Mouse (Mus musculus) embryonic facial prominence, embryonic 14.5 days (tissue): Measurements from ENCODE around the gene Spred1. TPM values are rescaled to one million over a fixed set of nuclear protein-coding genes. Genes with fewer than 3 reads are reported as not detected.

Source experiments
- ATAC-seq: fragments of 200-750 bp; cut with Nextera tagmentation; 2 replicates; pipeline ENCODE4 v1.8.0; 2017; ENCODE audit warnings: low read depth, moderate number of reproducible peaks, moderate TSS enrichment
- DNase-seq: peaks from one replicate; pipeline ENCODE4 v3.0.0-alpha.2; 2015; ENCODE audit warnings: low spot score
- H3K27ac ChIP-seq: fragments of 300-500 bp; sonication (generic); replicated peaks from 2 replicates; pipeline ENCODE4 v1.5.1; 2014; ENCODE audit warnings: low read depth, mild to moderate bottlenecking, low read length, moderate library complexity
- H3K27me3 ChIP-seq: fragments of 300-500 bp; sonication (generic); replicated peaks from 2 replicates; pipeline ENCODE4 v1.6.1; 2014; ENCODE audit warnings: low read length; ENCODE audit not compliant: control insufficient read depth, insufficient read depth
- H3K36me3 ChIP-seq: fragments of 300-500 bp; sonication (generic); 2 replicates; pipeline ENCODE4 v1.6.1; 2014; ENCODE audit warnings: low read length, mixed read lengths; ENCODE audit not compliant: control insufficient read depth, insufficient read depth
- H3K4me1 ChIP-seq: fragments of 300-500 bp; sonication (generic); 2 replicates; pipeline ENCODE4 v1.6.1; 2014; ENCODE audit warnings: antibody characterized with exemption, low read length; ENCODE audit not compliant: control insufficient read depth, insufficient read depth
- H3K4me2 ChIP-seq: fragments of 300-500 bp; sonication (generic); 2 replicates; pipeline ENCODE4 v1.6.1; 2014; ENCODE audit warnings: low read depth, mild to moderate bottlenecking, low read length, moderate library complexity, mixed read lengths
- H3K4me3 ChIP-seq: fragments of 300-500 bp; sonication (generic); 2 replicates; pipeline ENCODE4 v1.5.1; 2014; ENCODE audit warnings: low read depth, mild to moderate bottlenecking, low read length
- H3K9ac ChIP-seq: fragments of 300-500 bp; sonication (generic); 2 replicates; pipeline ENCODE4 v1.6.1; 2014; ENCODE audit warnings: low read depth, mild to moderate bottlenecking, low read length, moderate library complexity, mixed read lengths
- H3K9me3 ChIP-seq: fragments of 300-500 bp; sonication (generic); 2 replicates; pipeline ENCODE4 v1.6.1; 2016; ENCODE audit warnings: low read length; ENCODE audit not compliant: control insufficient read depth
- WGBS: fragments of 180-500 bp; shearing (Covaris S2); extraction: QIAGEN DNeasy Blood & Tissue Kit; methylation state at CpG from one replicate; pipeline ENCODE4 v1.1.7; 2014; 5-methylcytosine and 5-hydroxymethylcytosine counted together
- polyA plus RNA-seq: library from polyadenylated mRNA; unstranded; fragments of >200 nt; fragmentation: Nextera tagmentation; extraction: Ambion mirVana; gene quantifications from 2 replicates; pipeline ENCODE4 v1.2.1, GENCODE M21; 2014

The Spred1 gene
- polyA plus RNA-seq, 1 experiment from 2014 or later, result 27.5 TPM

- Histone ChIP-seq H3K36me3 (no peaks in the 10 kb centered on the region), H3K9ac (no peak overlapping the region), H3K4me2 (no peak overlapping the region), H3K27ac (no peak overlapping the region), H3K4me3 (no peak overlapping the region), H3K9me3 (no peaks in the 10 kb centered on the region), H3K27me3 (no peaks in the 10 kb centered on the region), H3K4me1 (no peaks in the 10 kb centered on the region)
- DNase-seq (no peak), ATAC-seq (no peak)
- WGBS, result 84% methylated on average over 6 of the region's 6 CpGs
Observed at GRCm38 (mm10) chr2:117110355-117110866, 10.8 kb upstream of the Spred1 start.

- H3K27me3 ChIP-seq, result no peaks in the 10 kb centered on the region
- H3K27ac ChIP-seq, result no peak overlapping the region
- H3K4me1 ChIP-seq, result no peaks in the 10 kb centered on the region
- no peak overlapping the region for H3K4me3 ChIP-seq
- H3K36me3 ChIP-seq, result no peaks in the 10 kb centered on the region
- H3K9ac ChIP-seq, result no peak overlapping the region
- 80% methylated on average over 2 of the region's 2 CpGs for WGBS
- no peak for ATAC-seq
- no peak for DNase-seq
- H3K4me2 ChIP-seq, result no peak overlapping the region
- H3K9me3 ChIP-seq, result no peaks in the 10 kb centered on the region
Observed at GRCm38 (mm10) chr2:117113262-117113661, 7.9 kb upstream of the Spred1 start.

- no peak overlapping the region for H3K4me3 ChIP-seq
- no peaks in the 10 kb centered on the region for H3K9me3 ChIP-seq
- H3K36me3 ChIP-seq, result no peaks in the 10 kb centered on the region
- H3K4me2 ChIP-seq, result no peak overlapping the region
- no peaks in the 10 kb centered on the region; the same call in 1 of the 2 replicates for H3K4me1 ChIP-seq
- 48% methylated on average over 4 of the region's 4 CpGs for WGBS
- no peaks in the 10 kb centered on the region for H3K27me3 ChIP-seq
- peak; percentile 40 for DNase-seq
- ATAC-seq, result no peak
- no peak overlapping the region for H3K9ac ChIP-seq
- no peak overlapping the region for H3K27ac ChIP-seq
Observed at GRCm38 (mm10) chr2:117113762-117114161, 7.4 kb upstream of the Spred1 start.

GRCm38 (mm10) chr2:117118516-117118915 lies 2.7 kb upstream of the Spred1 start:
- peaks cover 6% of the 10 kb centered on the region for H3K4me1 ChIP-seq
- 58% methylated on average over 2 of the region's 2 CpGs for WGBS
- H3K9me3 ChIP-seq, result no peaks in the 10 kb centered on the region
- no peak overlapping the region for H3K4me3 ChIP-seq
- H3K27ac ChIP-seq, result no peak overlapping the region
- H3K9ac ChIP-seq, result no peak overlapping the region
- H3K27me3 ChIP-seq, result no peaks in the 10 kb centered on the region
- DNase-seq (no peak), ATAC-seq (no peak)
- H3K36me3 ChIP-seq, result no peaks in the 10 kb centered on the region
- H3K4me2 ChIP-seq, result no peak overlapping the region

- Histone ChIP-seq H3K4me3 (peak overlapping the region; percentile 94), H3K27ac (peak overlapping the region; percentile 100), H3K9me3 (no peaks in the 10 kb centered on the region), H3K4me1 (peaks cover 14% of the 10 kb centered on the region), H3K4me2 (peak overlapping the region; percentile 76), H3K9ac (peak overlapping the region; percentile 99), H3K27me3 (no peaks in the 10 kb centered on the region), H3K36me3 (no peaks in the 10 kb centered on the region)
- DNase-seq (peak; percentile 93), ATAC-seq (peak; percentile 48)
- WGBS, result 5% methylated on average over 30 of the region's 30 CpGs
Observed at GRCm38 (mm10) chr2:117119291-117120245, 1.6 kb upstream of the Spred1 start.

GRCm38 (mm10) chr2:117120246-117121211 lies 645 bp upstream of the Spred1 start:
- Histone ChIP-seq H3K4me3 (peak overlapping the region; percentile 94), H3K9me3 (no peaks in the 10 kb centered on the region), H3K36me3 (no peaks in the 10 kb centered on the region), H3K4me1 (peaks cover 17% of the 10 kb centered on the region), H3K27me3 (no peaks in the 10 kb centered on the region), H3K4me2 (peak overlapping the region; percentile 76), H3K27ac (peak overlapping the region; percentile 100), H3K9ac (peak overlapping the region; percentile 99)
- DNase-seq, result peak; percentile 98
- ATAC-seq, result peak; percentile 78
- 0% methylated on average over 65 of the region's 101 CpGs for WGBS

- Histone ChIP-seq H3K4me2 (peak overlapping the region; percentile 76), H3K4me3 (peak overlapping the region; percentile 94), H3K9ac (peak overlapping the region; percentile 99), H3K27me3 (no peaks in the 10 kb centered on the region), H3K36me3 (no peaks in the 10 kb centered on the region), H3K4me1 (peaks cover 19% of the 10 kb centered on the region), H3K9me3 (no peaks in the 10 kb centered on the region), H3K27ac (peak overlapping the region; percentile 100)
- peak; percentile 39 for DNase-seq
- under 1% methylated on average over 19 of the region's 19 CpGs for WGBS
- ATAC-seq, result no peak
Observed at GRCm38 (mm10) chr2:117121984-117122605, 921 bp downstream of the Spred1 start.
